Mouse (Mus musculus): ENCODE measurements around the gene C1qbp.

C1qbp gene

DNA sequence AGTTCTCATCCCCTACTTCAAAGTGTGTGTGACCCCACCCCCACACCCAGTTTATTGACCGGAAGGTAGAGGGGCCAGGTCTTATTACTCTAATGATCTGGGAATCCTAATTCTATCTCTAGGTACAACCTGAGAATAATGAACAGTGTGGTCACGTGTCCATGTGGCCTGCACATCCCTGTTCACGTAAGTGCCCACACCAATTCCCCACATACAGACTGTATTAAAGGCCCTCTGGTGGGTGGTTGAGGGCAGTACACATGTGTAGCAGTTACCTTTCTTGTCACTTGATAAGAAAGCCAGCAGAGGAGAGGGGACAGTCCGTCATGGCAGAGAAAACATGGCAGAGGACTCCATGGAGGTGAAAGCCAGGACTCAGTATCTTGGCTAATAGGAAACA lies 8.9 kb downstream of the C1qbp start:
- DNase-seq (ENCODE audit: low read depth, low spot score) = no peak

DNA sequence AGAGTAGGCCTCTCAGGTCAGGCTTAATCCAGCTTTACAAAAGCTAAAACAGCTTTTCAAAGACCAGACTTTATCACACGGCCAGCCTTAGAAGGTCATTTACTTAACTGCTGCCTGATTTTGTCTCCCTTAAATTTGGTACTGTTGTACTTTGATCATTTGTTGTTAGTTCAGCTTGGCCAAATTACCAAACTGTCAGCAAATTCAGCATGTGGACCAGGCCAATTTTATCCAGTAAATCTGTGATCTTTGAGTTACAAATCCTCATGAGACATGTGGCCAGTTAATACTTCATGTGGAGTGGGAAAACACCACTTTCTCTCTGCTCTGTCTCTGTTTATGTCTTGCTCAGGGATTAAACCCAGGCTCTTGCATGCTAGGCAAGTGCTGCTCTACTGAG lies 10.2 kb downstream of the C1qbp start:
- DNase-seq (ENCODE audit: low read depth, low spot score) = no peak

DNA sequence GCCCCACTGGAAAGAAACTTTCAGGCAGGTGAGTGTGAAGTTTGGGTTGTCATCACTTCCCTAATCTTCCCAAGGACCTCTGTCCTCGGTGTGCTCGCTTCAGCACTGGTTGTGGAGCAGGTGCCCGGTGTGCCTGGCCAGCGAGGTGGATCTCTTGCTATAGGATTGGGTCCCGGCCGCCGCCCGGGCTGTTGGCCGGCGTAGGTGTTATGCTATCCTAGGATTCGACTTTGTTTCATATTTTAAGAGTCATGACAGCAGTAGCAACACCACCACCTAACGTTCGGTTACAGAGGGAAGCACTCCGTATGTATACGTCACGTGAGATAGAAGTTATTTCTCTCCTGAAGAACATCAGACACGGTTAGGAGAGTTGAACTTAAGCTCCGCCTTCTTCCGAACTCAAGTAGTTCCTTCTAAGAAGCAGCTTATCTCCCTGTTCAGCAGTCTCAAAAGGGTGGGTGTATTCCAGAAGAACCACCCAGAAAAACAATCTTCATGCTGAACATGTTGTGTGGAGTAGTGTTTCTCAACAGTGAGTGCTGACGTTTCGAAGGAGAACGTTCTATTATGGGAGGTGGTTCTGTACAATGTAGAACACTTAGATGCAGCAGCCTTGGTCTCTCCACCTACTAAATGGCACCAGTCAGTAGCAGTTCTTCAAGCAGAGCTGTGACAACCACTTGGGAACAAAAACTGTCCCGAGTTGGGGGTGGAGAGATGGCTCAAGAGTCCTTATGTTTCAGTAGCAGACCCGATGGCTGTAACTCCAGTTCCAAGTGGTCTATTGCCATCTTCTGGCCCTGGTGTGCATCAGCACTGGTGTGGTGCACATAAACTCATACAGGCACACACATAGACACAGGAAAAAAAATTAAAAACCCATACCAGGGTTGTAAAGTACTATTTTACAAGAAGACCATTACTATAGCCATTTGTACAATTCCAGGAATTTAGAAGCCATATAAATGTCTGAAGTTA lies 12.0 kb downstream of the C1qbp start:
- no peak for DNase-seq (ENCODE audit: low read depth, low spot score)

DNA sequence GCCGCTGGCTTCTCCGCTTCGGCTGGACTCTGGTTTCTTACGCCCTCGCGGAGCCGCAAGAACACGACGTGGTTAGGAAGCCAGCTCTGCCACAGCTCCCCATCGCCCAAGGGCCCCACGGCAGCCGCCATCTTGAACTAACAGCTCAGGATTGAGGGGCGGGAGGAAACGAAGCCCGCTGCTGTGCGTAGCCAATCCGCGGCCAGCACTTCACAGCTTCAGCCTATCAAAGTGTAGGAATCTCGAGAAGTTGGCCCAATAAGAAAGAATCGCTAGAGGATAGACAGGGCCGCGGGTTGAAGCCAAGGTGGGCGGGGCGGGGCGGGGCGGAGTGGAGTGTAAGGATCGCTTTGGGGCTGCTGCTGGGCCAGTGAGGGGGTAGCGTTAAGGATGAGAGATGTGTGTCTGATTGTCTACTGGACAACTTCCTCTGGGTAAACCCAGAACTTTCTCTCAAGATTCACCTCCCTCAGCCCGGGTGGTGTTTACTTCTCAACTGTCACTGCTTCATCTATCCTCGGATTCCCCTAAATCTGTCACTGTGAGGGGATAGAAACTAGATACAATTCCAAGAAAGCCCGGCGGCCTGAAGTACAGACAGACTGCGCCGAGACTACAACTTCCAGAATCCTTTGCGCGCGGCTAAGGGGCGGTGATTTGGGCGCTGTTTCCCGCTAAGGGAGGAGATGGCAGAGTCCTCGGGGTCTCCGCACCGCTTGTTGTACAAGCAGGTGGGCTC lies 12.8 kb downstream of the C1qbp start, which contains the start of the genes Nup88 and Rpain:
TSS of gene Nup88 (minus strand) at position 153 of the 739 bp plus-strand sequence.
TSS of gene Rpain (plus strand) at position 393 of the 739 bp plus-strand sequence.
- DNase-seq (ENCODE audit: low read depth, low spot score) = peak; percentile 89

DNA sequence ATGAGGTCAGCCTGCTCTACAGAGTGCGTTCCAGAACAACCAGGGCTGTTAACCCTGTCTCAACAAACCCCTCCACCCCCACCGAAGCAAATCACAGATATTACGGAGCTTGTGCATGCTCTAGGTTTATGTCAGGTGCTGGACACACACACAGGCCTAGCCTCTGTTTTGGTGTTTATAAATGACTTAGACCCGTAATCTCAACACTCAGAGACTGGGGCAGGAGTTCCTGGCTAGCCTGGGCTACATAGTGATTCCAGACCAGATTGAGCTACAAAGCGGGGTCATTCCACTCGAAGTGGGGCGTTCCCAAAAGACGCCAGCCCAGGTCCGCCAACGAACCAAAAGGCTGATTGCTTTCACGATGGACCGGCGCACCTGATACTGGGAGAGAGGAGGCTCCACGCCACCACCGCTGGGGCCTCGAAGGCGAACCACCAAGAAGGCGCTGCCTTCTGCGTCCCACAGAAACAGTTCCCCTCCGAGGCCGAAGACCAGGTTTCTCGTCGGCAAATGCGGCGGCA lies 13.5 kb downstream of the C1qbp start:
- no peak for DNase-seq (ENCODE audit: low read depth, low spot score)

GRCm38 (mm10) chr11:70964222-70964907 lies 18.5 kb downstream of the C1qbp start:
- DNase-seq (ENCODE audit: low read depth, low spot score) = no peak

DNA sequence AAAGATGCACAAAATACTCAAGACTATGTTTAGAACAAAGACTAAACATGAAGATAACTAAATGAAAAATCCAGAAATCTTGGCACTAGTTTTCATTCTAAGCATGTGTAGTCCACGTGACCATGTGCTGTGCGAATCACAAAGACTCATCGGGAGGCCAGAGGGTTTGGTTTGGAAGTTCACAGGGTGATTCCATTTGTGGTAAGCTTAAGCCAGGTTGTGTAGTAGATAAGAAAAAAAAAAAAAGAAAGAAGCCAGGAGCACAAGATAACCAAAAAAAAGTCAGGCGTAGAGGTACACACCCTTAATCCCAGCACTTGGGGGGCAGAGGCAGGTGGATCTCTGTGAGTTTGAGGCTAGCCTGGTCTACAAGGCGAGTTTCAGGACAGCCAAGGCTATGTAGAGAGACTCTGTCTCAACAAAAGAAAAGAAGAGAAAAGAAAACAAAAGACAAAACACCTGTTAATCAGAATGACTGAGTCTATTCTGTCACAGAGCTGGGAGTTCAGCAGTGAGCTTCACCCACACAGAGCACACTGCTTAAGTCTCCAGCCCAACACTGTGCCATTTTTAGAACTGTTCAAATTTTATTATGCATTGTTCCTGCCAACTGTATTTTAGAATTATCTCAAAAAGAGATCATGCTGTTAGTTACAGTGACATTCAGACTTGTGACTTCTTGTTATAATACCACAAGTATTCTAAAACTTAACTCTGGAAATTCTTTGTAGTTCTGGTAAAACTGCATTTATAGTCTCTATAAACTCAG lies 21.9 kb downstream of the C1qbp start:
- DNase-seq (ENCODE audit: low read depth, low spot score) = no peak

DNA sequence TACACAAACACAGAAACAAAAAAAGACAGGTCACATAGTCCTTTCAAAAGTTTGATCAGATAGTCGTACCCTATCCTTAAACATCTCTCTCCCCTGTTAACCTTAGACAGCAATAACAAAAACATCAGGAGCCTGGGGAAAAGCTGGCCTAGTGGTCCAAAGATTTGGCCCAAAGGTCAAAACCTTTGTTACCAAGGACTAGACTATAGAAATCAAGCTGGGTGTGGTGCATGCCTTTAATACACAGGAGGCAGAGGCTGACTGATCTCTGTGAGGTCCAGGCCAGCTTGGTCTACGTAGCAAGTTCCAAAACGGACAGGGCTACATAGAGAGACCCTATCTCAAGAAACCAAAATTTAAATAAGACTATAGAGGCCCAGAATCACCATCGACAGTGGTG lies 28.1 kb downstream of the C1qbp start:
- no peak for DNase-seq (ENCODE audit: low read depth, low spot score)

DNA sequence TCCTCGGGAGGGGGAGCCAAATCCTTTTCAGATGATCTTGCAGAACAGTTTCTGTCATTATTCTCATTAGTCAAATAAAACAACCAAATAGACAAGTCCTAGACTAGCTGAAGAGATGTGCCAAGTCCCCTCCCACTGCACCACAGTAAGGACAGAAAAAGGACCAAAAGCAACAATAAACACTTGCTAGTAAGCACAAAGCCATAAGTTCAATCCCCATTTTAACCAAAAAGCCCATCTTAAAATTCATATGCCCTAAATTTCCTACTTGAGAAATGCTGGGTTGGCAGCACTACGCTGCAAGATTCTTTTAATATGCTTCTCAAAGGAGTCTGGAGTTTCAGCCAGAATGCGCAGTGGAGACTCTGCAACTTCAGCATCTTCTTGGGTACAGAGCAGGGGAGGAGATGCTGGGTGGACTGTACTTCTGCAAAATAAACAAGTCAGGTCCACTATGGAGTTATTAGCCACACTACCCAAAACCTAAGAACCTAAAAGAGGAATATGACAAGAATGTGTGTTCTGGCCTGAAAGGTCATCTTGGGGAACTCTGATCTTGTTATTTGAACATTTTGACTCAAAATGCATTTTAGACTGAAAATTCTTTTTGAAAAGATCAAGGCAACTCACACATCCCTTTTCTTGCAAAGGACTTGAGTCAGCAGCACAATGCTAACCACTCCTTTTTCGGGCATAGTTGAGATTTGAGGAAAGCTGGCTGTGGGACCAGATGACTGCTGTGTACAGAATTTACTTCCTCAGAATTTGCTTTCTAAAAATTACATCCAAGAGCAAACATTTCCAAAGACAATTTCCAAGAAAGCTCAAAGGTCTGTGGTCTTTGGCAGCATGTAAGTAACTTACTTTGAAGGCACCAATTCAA lies 37.6 kb downstream of the C1qbp start:
- DNase-seq (ENCODE audit: low read depth, low spot score) = no peak

DNA sequence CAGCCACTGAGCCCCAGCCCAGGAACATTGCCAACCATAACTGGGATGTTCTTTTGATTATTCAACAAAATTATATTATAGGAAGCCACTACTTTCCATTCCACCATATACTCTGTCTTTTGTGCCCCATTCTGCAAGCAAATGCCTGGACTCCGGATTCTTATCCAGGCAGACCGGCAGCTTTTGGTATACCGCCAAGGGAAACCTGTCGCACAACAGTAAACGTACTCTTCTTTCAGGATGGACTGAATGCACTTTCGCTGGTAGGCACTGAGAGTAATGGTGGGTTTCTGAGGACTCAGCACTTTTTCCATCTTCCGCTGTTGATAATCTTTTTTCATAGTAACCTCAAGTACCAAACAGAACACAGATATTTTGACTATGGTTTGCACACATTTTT lies 39.2 kb downstream of the C1qbp start:
- no peak for DNase-seq (ENCODE audit: low read depth, low spot score)

DNA sequence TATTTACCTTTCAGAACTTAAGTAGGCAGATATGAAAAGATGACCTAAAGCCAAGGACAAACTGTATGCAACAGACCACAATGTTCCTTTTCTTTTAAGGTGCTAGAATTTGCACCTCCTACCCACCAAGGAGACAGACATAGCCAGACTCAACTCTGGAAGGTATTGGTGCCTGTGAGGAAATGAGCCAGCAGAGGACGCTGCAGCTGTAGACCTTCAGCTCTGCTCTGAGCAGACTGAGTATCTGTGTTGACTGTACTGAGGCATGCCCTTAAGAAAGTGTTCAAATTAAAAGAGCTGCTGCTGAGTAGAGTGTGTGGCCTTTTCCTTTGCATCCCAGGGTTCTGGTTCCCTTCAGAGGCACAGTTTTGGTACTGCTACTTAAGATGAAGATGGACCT lies 40.2 kb downstream of the C1qbp start:
- no peak for DNase-seq (ENCODE audit: low read depth, low spot score)

GRCm38 (mm10) chr11:70935316-70935715 lies 47.5 kb downstream of the C1qbp start:
- DNase-seq (ENCODE audit: low read depth, low spot score) = no peak

DNA sequence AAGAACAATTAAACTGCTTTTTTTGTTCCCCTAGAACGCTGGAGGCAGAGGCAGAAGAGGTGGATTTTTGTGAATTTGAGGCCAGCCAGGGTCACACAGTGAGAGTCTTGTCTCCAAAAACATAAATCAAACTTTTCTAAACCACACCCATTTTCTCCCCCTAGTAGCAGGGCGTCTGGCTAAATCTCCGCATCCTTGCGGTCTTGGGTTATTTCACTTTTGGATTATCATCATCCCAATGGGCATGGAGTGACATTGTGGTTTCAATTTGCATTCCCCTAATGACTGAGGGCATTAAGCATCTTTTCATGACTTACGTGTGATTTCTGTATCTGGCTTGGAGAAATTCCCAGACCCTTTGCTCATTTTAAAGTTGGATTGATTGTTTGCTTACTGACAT lies 51.4 kb downstream of the C1qbp start:
- no peak for DNase-seq (ENCODE audit: low read depth, low spot score)
